Mouse (Mus musculus) embryonic stem cell, embryonic (primary cell): ENCODE data around the gene Pglyrp2.

Source experiments
- CTCF ChIA-PET, 4 experiments: fragments of 300-600 bp in 2 of 4; fragments of 350-600 bp in 2 of 4; sonication (Branson Sonifier 250); formaldehyde crosslinking; loops; one replicate each; lab custom pipeline; 2022; ENCODE audit warnings: inconsistent platforms in 2 of 4; lab: Charles Lee
- POLR2A ChIA-PET, 4 experiments: fragments of 300-600 bp in 2 of 4; fragments of 350-600 bp in 2 of 4; sonication (Branson Sonifier 250); formaldehyde crosslinking; loops; one replicate each; lab custom pipeline; 2022; ENCODE audit warnings: antibody characterized with exemption in 4 of 4, inconsistent platforms in 1 of 4; lab: Charles Lee

Gene Pglyrp2

DNA sequence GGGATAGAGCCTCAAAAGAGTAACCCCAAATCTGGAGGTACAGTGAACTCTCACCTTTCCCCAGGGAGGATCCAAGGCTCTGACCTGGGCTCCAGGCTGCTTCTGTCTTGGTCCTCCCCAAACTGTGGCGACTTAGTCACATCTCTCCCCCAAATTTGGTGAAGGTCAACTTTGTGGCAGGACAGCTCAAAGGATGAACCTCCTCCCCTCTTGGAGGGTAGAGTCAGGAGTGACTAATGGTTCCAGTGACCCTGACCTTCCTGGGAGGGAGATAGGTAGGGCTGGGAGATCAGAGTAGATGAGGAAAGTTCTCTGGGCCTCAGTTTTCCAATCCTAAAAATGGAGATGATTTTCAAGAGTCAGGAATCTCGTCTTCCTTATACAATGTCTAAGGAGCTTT, 45.2 kb downstream of the Pglyrp2 start:
- CTCF ChIA-PET: no interaction called here
- POLR2A ChIA-PET: interaction anchor here in 2 of 4 experiments (0.7 to 1.7 kb wide), 5 partner anchors 9 to 91 kb away, joined by 3 to 9 read pairs (median 4); no protein-coding TSS in a partner anchor

DNA sequence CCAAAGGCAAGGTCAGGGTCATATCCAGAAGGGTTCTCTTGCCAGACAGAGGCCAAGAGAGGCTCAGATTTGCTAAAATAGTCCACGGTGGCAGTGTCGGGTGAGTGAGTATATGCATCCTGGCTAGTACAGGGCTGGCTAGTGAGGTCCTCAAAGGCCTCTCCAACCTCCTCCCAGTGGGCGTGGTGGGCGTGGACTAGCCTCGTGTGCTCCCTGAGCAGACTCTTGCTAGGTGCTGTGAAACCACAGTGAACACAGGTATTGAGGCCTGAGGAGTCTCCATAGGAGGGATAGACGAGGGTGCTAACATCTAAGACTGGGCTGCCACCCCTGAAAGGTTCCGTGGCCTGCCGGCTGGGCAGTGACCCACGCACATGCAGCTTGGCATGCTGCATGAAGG, 46.8 kb downstream of the Pglyrp2 start:
- POLR2A ChIA-PET: interaction anchor here in 3 of 4 experiments (0.5 to 2.4 kb wide), 14 partner anchors 8 to 55 kb away, joined by 3 to 10 read pairs (median 4); partner anchors contain the start of genes Akap8l (in 2 of the 3) and Wiz (in 1 of the 3)

DNA sequence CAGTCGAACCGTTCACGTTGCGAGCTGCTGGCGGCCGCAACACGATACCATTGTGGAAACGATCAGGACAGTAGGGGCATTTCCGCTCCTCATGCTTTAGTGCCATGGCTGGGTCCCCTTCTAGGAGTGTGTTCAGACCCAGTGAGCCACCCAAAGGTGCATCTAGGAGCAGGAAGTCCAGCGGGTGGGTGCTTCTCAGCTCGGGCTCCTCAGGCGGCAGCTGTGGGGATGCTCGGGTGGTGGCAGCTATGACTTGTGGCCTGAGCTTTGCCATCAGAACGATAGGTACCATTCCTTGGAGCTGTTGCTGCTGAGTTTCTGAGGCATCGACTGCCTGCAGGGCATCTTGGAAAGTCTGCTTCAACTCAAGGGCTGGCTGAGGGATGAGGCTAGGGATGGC, 47.5 kb downstream of the Pglyrp2 start:
- ChIA-PET POLR2A (interaction anchor here in 3 of 4 experiments (0.7 to 2.4 kb wide), 8 partner anchors 9 to 26 kb away, joined by 3 to 10 read pairs (median 4); partner anchors contain the start of genes Akap8l (in 1 of the 3) and Wiz (in 1 of the 3)), CTCF (interaction anchor here in 1 of 4 experiments (0.7 kb wide), 1 partner anchor 11 kb away, joined by 3 read pairs; no protein-coding TSS in a partner anchor)

More for the DNA sequence above, 46.8 kb downstream of the Pglyrp2 start:
- CTCF ChIA-PET: interaction anchor here in 2 of 4 experiments (0.6 to 1.1 kb wide), 3 partner anchors 10 to 12 kb away, joined by 3 to 4 read pairs (median 3); partner anchors contain the start of gene Wiz (in 1 of the 2)

DNA sequence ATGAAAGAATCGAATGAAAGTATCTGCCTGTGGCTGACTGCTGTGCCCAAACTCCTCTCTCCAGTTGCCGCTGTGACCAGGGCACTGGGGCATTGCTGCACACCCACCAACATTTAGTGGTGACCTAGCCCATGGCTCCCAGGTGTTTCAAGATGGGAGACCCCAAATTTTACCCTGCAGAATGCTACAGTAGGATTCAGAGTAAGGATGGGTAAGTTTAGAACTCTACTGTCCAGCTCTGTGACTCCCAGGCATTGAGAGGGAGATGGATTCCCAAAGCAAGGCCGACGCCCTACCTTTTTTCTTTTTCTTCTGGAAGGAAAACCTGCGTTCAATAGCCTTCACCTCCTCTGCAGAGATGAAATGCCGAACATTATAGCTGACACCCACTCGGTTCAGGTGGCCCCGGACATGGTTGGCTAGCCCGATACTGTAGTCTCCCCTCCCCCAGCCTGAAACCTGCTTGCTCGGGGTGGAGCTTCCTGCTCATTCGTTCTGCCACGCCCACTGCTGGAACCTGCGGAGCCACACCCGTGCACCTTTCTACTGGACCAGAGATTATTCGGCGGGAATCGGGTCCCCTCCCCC, 54.9 kb downstream of the Pglyrp2 start:
- POLR2A ChIA-PET: interaction anchor here in 1 of 4 experiments (0.7 to 1.5 kb wide), 3 partner anchors 12 to 20 kb away, joined by 3 to 5 read pairs (median 4); partner anchors contain the start of gene Wiz
- CTCF ChIA-PET: interaction anchor here in 1 of 4 experiments (1.0 kb wide), 1 partner anchor 18 kb away, joined by 3 read pairs; no protein-coding TSS in a partner anchor

DNA sequence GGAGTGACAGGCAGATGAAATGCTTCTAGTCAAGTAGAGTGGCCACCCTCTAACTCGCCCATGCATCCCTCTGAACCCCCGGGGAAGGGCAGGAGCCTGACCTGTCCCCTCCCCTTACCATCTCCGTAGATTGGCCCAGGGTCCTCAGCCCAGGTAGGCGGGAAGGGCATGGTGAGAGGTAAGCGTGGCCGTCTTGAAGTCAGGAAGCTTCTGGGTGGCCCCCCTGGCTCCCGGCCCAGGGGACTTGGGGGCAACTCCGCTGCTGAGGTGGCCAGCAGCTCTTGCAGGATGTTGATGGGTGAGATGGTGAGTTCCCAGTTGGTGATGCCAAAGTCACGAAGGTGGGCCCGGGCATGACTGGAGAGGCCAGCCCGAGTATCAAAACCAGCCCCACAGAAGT, 56.3 kb downstream of the Pglyrp2 start:
- POLR2A ChIA-PET: interaction anchor here in 2 of 4 experiments (0.9 to 9.4 kb wide), 7 partner anchors 9 to 18 kb away, joined by 3 to 112 read pairs (median 5); partner anchors contain the start of gene Akap8l (in 2 of the 2)
- CTCF ChIA-PET: interaction anchor here in 1 of 4 experiments (0.7 kb wide), 1 partner anchor 1107 kb away, joined by 3 read pairs; no protein-coding TSS in a partner anchor

DNA sequence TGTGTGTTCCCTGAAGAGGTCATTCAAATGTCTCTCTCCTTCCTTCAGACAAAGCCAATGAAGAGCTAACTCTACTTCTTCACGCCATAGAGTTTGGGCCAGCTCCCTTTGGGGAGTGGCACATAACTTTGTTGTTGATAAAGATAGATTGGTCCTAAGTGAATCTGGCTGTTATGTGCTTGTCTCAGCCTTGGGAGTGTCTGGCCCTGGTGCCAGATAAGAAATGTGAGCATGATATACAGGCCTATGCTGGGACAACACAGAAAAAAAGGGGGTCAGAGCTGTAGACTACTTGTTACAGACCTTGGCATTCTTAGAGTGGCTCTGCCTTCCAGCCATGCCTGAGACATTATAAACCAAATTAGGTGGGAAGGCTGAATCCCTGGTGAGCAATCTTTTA, 58.7 kb downstream of the Pglyrp2 start:
- CTCF ChIA-PET: interaction anchor here in 2 of 4 experiments (0.5 to 1.9 kb wide), 5 partner anchors 11 to 1840 kb away, joined by 3 to 10 read pairs (median 8); partner anchors contain the start of gene Akap8l (in 1 of the 2)
- POLR2A ChIA-PET: interaction anchor here in 3 of 4 experiments (0.6 to 9.4 kb wide), 34 partner anchors 9 to 601 kb away, joined by 3 to 112 read pairs (median 4); partner anchors contain the start of genes Akap8 (in 2 of the 3), Akap8l (in 2 of the 3), Brd4 (in 1 of the 3) and Wiz (in 1 of the 3)

GRCm38 (mm10) chr17:32364850-32365249, 59.1 kb downstream of the Pglyrp2 start:
- ChIA-PET CTCF (interaction anchor here in 3 of 4 experiments (0.5 to 1.9 kb wide), 6 partner anchors 11 to 1840 kb away, joined by 3 to 10 read pairs (median 6); partner anchors contain the start of gene Akap8l (in 1 of the 3)), POLR2A (interaction anchor here in 3 of 4 experiments (0.6 to 9.4 kb wide), 37 partner anchors 8 to 602 kb away, joined by 3 to 112 read pairs (median 4); partner anchors contain the start of genes Akap8 (in 2 of the 3), Akap8l (in 2 of the 3), Brd4 (in 1 of the 3) and Wiz (in 1 of the 3))

DNA sequence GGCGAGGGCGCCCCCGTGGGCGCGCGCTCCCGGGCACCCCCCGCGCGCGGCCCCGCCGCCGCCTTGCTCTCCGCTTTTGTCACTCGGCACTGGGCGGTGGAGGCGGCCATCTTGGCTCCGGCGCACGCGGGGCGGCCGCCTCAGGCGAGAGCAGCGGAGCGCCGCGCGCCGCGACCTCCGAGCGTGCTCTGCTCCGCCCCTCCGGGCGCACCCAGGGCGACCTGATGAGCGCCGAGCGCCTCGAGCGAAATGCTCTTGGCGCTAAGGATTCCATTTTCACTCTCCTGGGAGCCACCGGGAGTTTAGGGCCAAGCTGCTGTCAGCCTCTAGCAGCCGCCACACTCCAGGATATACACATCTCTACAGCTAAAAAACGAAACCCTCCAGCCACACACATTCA, 59.6 kb downstream of the Pglyrp2 start:
- CTCF ChIA-PET: interaction anchor here in 2 of 4 experiments (0.7 to 1.9 kb wide), 3 partner anchors 14 to 68 kb away, joined by 3 to 10 read pairs (median 8); partner anchors contain the start of gene Akap8l (in 1 of the 2)
- POLR2A ChIA-PET: interaction anchor here in 3 of 4 experiments (0.7 to 9.4 kb wide), 33 partner anchors 8 to 602 kb away, joined by 3 to 112 read pairs (median 4); partner anchors contain the start of genes Akap8 (in 2 of the 3), Akap8l (in 2 of the 3), Brd4 (in 1 of the 3) and Wiz (in 1 of the 3)

- ChIA-PET CTCF (interaction anchor here in 1 of 4 experiments (1.4 to 1.9 kb wide), 2 partner anchors 13 to 23 kb away, joined by 8 to 10 read pairs; partner anchors contain the start of gene Akap8l), POLR2A (interaction anchor here in 2 of 4 experiments (0.6 to 9.4 kb wide), 21 partner anchors 12 to 263 kb away, joined by 3 to 112 read pairs (median 4); partner anchors contain the start of genes Akap8 (in 2 of the 2), Akap8l (in 2 of the 2), Brd4 (in 1 of the 2) and Wiz (in 1 of the 2))
Observed at GRCm38 (mm10) chr17:32363821-32364301, 60.1 kb downstream of the Pglyrp2 start.

DNA sequence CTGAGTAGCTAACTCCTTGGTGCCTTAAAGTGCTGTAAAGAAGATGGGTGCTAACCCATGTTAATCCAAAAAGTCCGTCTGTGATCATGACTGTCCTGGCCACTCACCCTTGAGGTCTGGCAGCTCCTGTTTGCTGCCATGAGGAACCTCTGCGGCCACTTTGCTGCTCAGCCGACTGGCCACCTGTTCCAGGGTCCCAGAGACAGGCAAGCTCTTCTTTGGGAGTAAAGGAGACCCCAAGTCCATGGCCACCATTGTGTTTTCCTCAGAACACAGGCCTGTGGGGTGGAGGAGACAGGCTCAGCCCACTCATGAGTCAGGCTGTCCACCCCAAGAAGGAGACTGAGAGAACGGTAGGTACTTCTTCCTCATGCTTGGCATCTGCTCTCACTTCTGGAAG, 61.3 kb downstream of the Pglyrp2 start:
- POLR2A ChIA-PET: interaction anchor here in 3 of 4 experiments (0.6 to 9.4 kb wide), 16 partner anchors 10 to 416 kb away, joined by 3 to 112 read pairs (median 4); partner anchors contain the start of genes Akap8 (in 2 of the 3), Akap8l (in 2 of the 3) and Wiz (in 1 of the 3)
- CTCF ChIA-PET: no interaction called here
